Mouse (Mus musculus): ENCODE results near the gene Cd22.
A peak's percentile ranks its signal among the peaks of the same experiment; 100 is the strongest.
"Not testable (repeated sequence)": the region's sequence is repeated elsewhere in the genome, so short reads cannot be mapped to it uniquely, and the experiment has no call there.

Gene Cd22

DNA sequence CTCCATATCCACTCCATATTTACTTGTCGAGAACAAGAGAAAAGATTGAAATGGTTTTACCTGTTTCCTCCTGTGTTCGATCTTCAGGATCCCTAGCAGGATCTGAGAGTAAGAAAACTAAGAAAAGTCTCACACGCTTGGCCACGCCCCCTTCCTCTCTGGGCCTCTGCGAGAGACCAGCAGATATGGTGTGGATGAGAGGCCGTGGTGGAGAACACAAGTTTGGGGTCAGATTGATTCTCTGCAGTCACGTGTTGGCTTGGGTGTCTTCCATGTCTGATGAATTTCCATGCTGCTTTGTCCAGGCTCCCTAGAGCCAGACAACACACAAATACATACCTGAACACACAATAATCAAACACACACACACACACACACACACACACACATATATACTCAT lies at the start of gene Cd22:
Cd22 (minus strand) TSS at position 167 of the 400 bp plus-strand sequence.
- no peak for DNase-seq (ENCODE audit: low spot score in 2 of 2)

DNA sequence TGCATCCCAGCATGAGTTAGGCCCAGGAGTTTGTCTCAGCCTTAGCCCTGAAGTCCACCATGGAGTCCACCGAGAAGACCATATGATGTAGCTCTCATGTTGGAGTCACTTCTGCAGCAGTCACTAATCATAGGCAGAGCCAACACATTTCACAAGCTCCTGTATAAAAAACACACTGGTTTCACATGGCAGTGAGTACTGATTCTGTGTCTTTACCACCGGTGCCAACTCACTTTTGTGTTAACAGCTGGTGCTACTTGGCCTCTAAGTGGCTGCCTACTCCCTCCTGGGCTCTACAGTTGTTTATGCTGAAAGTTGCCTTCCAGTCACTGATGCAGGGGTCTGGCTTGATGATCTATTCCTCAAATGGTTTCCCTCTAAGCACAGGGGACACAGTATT lies 44.4 kb upstream of the Cd22 start, which contains the start of gene Hamp2:
Hamp2 (minus strand) TSS at position 101 of the 400 bp plus-strand sequence.
- DNase-seq (ENCODE audit: low spot score in 2 of 2), result not testable (repeated sequence)

DNA sequence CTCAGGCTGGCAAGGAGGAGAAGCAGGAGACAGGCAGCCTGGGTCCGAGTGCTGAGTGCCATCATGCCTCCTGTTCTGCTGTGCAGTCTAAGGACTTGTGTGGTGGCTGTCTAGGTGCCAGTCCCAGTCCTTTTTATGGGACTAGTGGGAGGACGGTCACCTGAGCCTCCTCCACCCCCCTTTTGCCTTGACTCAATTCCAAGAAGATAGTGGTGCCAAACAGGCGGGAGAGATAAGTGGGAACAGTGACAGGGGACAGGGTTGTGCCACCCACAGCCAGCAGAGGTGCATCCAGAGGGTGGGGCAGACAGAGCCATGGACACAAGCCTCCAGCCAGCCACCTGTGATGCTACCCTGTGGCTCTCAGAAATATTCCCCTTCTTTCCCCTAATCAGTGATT lies 43.9 kb upstream of the Cd22 start:
- DNase-seq (ENCODE audit: low spot score in 2 of 2), result no peak

DNA sequence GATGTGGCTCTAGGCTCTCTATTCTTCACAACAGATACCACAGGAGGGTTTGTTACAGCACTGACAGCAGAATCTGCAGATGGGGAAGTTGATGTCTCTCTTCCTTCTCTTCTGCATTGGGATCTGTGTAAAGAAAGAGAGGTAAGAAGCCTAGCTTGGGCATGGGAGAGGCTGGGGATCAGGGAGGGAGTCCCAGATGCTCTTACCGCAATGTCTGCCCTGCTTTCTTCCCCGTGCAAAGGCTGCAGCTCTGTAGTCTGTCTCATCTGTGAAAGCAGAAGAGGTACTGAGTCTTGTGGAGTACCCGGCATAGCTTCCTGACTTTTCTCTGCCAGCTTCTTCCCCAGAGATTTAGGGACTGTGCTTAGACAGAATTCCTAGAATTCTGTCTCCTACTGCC lies 42.3 kb upstream of the Cd22 start:
- DNase-seq (ENCODE audit: low spot score in 2 of 2), result not testable (repeated sequence)

DNA sequence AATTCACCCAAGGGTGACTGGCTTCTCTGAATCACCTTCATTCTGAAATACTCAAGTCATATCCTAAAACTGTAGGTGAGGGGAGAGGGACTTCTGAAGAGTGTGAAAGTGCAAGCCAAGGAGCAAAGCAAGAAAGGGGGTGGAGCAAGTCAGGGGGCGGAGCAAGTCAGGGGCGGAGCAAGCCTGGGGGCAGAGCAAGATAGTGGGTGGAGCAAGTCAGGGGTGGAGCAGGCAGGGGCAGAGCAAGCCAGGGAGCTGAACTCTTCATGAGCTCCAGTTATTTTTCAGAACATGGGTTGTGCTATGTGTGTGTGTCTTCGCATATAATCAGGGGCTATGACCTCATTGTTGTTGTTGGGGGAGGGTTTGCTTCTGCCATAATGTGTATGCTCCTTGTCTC lies 40.1 kb upstream of the Cd22 start:
- DNase-seq (ENCODE audit: low spot score in 2 of 2), result no peak

DNA sequence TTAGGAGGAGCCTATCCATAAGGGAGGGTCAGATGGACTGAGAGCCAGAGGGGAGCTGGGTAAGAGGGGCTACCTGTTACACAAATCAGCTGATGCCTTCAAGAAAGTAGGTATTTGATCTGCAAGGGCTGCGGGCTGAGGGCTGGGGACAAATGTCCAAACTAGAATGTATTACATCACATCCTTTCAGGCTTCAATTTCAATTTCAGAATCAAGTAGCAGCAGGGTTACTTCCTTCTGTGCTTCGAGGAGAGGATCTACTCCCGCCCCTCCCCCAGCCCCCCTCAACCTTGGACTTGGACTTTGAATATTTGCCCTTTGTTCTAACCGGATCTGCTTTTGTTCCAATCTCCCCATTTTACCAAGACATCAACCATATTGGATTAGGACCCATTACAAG lies 37.1 kb upstream of the Cd22 start:
- DNase-seq (ENCODE audit: low spot score in 2 of 2), result no peak

DNA sequence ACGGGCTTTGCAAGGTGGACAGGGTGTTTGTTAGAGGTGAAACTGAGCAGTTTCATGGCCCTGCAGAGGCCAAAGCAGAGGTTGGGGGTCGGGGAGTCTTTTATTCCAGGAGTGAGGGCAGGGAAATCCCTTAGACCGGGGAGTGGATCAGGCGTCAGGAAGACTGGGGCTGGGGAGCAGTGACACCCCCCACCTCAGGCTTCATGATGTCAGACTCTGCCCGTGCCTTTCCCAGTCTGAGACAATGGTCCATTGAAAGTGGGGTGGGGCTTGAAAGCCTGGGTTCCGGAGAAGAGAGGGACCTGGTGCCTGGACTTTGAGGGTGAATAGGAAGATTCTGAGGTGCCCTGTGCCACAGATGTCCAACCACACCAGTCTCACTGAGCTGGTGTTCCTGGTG lies 36.6 kb upstream of the Cd22 start:
- DNase-seq (ENCODE audit: low spot score in 2 of 2), result no peak

DNA sequence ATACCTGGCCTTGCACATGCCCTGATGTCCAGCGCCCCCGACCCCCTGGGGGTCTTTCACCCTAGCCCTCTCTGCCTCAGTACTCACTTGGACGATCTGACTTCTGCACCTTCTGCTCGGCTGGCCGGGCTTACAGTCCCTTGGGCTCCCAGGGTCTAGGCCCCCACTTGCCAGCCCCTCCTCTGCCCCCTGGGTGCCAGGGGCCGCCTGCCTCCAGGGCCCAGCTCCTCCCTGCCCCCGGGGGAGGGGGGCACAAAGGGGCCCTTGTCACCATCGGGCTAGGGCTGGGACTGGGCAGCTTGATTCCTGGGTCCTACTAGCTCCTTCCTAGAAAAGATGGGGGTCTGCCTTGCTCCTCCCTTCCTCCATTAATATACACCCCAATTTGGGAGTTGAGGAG lies 34.6 kb upstream of the Cd22 start, which contains the start of gene Mag:
Mag (minus strand) TSS at position 142 of the 400 bp plus-strand sequence.
- no peak for DNase-seq (ENCODE audit: low spot score in 2 of 2)

DNA sequence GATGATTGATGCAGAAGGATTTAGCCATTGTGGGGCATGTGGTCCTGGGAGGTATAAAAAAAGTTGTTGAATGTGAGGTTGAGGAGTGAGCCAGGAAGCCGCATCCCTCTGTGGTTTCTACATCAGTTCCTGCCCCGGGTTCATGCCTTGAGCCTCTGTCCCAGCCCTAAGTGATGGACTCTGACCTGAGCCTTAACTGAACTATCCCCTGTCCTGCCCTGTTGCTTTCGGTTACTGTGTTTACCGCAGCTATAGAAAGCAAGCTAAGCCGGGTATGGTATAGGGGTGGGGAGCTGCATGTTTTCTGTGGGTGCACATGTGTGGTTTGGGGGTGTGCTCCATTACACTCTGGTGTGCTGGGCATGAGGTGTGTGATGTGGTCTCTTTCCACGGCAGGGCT lies 29.6 kb upstream of the Cd22 start:
- DNase-seq (ENCODE audit: low spot score in 2 of 2), result no peak

DNA sequence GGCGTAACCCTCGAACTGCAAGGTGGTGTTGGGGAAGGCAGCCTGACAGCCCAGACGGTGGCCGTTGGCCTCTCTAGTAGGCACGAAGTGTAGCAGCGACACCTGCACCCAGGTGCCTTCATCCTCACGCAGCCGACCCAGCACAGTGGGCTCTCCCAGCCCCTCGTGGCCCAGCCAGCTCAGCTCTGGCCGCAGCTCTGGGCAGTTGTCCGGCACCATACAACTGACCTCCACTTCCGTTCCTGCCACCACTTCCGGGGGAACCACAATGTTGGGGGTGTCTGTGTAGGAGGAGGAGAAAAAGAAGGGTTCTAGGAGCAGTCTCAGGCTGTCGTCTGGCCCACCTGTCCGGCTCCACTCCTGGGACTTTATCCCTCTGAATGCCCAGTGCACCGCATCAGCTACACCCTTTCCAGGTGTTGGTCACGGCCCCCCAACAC lies 28.9 kb upstream of the Cd22 start:
- DNase-seq (ENCODE audit: low spot score in 2 of 2), result no peak

DNA sequence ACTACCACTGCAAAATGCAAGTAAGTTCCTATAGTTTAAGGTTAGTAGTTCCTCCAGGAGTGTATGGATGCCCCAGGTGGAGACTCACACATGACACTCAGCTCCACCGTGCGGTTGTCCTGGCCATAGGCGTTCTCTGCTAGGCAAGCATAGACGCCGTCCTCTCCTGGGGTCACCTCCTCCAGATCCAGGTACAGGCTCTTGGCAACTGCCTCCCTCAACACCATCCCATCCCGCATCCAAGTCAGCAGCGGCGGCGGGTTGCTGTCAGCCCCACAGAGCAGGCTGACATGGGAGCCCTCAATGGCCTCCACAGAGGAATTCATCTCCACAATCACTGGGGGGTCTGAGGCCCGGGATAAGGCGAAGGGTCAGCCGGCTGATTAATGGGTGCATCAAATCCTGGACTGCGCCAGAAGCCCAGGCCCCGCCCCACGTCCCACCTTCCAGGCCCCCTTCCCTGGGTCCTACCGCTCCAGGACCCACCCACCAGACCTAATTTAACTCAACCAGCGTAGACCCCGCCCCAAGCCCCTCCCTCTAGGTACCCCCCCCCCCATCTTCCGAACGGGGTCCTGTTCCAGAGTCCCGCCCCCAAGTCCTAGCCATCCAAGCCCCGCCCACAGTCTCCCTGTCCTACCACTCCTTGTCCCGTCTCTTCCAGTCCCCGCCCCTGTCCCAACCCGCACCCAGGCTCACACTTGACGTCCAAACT lies 28.3 kb upstream of the Cd22 start:
- no peak for DNase-seq (ENCODE audit: low spot score in 2 of 2)

DNA sequence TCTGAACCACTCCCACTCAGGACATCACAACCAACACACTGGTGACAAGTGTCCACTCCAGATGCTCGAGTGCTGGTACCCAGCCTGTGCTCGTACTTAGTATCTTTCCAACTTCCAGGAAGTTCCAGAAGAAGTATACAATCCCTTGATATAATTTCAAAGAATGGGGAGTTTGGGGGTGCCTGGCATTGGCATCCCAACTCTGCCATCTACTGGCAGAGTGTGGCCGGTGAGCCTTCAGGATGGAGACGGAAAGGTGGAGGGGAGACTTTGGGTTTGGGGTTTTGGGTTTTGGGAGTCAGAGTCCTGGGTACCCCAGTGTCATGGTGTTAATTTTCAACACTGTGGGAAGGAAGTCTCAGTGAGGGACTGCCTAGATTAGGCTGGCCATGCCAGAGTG lies 23.9 kb upstream of the Cd22 start:
- no peak for DNase-seq (ENCODE audit: low spot score in 2 of 2)

DNA sequence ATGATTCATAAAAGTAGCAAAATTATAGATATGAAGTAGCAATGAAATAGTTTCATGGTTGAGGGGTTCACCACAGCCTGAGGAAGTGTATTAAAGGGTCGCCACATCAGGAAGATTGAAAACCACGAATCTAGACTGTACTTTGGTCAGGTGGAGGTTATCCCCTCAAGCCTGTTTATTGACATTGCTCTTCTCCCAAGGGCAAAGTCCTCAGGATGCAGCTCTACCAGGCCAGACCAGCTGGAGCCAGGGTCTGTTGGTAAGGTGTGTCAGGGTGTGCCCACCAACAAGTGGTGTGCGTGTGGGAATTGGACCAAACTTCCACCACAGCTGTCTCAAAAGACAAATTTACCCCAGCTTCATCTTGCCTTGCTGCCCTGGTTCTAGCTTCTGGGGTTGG lies 15.1 kb upstream of the Cd22 start:
- DNase-seq (ENCODE audit: low spot score in 2 of 2), result no peak

DNA sequence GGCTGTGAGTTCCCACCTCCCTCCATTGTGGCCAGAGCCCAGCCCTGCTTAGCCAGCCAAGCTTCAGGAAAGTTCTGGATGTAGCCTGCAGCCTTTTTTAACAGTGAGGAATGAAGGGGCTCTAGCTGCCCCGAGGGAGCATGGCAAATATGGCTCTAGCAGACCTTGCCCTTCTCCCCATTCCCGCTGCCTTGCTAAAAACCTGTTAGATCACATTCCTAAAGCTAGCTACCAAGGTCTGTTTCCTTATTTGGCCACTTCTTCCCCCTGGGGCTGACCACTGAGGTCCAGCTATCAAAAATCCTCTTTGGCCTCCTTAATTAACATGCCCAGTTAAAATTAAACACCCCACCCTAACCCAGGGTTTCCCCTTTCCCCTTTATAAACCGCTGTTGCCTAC lies 12.4 kb upstream of the Cd22 start:
- DNase-seq (ENCODE audit: low spot score in 2 of 2), result no peak

DNA sequence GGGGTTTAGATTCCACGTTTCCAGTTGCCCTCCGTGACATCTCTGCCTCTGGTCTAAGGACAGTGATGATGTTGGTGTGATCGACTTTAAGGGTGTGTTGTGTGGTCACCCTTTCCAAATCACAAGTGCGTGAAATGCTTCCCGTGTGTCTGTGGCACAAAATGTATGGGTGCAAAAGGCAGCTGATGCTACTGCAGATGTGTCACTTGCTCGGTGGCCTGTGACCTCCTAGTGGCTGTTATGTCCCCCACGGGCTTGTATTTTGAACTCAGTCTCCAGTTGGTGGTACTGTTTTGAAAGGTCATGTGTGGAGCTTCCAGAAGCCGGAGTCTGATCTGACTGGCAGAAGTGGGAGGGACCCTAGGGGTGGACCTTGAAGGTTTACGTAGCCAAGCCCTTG lies 11.6 kb upstream of the Cd22 start:
- no peak for DNase-seq (ENCODE audit: low spot score in 2 of 2)

DNA sequence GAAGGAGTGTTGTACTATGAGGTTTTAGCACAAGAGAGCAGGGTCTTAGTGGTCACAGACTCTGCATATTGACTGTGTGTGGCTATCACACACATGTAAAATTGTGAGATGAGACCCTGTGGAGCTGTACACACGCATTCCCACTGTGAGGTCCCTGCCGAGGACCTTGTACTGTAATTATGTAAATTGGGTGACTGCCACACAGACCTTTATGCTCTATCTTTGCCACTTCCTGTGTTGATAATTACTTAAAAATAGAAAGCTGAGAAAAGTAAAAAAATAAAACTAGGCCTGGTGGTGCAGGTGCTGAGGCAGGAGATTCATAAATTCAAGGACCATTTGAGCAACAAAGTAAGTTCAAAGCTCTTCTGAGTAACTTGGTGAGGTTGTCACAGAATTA lies 10.5 kb upstream of the Cd22 start:
- DNase-seq (ENCODE audit: low spot score in 2 of 2), result no peak

DNA sequence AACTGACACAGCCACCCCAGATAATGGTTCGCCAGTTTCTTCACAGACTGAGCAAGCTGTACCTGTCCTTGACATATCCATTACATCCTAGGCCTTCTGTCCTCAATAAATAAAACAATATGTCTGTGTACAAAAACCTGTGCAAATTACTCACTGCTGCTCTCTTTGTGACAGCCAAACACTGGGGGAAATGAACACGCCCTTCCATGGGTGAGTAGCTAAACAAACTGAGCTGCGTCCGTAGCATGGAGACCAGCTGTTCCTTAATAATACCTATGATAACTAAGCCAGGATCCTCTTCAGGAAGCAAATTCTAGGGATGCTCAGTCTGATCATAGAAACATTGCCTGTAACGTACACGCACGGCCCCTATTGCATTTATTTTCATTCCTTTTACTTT lies 8.6 kb upstream of the Cd22 start:
- no peak for DNase-seq (ENCODE audit: low spot score in 2 of 2)

DNA sequence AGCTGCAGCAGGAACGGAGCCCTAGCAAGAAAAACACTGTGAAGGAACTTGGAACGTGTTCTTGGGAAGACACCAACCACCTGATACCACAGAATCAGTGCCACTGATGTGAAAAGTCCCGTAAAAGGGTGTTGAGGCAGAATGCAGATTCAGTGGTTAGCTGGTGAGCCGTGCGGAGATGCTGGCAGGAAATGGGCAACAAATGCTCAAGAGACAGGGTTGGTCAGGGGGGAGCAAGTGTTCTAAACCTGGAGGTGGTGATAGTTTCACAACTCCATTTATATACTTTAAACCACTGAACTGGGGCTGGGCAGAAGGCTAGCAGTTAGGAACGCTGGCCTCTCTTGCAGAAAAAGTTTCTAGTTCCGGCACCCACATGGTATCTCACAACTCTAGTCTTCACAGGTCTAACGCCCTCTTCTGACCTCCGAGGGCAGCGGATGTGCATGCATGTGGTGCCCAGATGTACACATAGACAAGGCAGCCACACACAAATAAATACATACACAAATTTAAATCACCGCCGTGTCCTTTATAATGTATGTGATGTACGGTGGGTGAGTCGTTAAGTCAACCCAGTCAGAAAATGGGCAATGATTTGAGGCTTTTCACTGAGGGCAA lies 7.5 kb upstream of the Cd22 start:
- DNase-seq (ENCODE audit: low spot score in 2 of 2), result no peak

DNA sequence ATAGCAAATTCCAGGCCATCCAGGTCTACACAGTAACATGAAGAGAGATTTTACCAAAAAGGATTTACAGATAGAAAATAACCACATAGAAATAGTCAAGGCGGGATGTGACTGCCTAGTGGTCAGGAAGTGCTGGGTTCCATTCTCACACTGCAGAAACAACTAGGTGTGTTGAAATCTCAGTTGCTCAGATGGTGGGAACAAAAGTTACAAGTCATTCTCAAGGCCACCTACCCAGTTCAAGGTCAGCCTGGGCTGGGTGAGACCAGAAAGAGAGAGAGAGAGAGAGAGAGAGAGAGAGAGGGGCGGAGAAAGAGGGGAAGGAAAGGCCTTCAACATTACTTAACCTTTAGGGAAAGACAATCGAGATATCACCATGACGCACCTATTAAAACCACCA lies 6.7 kb upstream of the Cd22 start:
- DNase-seq (ENCODE audit: low spot score in 2 of 2), result no peak

DNA sequence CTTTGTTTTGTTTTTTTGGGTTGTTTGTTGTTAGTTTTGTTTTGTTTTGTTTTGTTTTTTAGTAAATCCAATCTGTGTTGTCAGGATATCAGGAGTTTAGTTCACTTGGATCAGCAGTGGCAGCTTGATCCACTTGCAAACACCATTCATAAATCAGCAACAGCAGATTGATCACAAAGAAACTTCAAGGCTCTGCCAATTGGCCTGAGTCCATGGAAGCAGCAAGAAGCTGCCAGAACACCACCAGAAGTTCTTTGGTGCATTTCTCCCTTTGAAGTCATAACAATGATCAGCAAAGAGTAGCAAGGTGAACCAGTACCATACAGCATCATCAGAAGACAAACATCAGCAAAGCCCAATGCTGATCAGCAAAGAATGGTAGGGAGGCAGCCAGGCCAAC lies 3.9 kb upstream of the Cd22 start:
- DNase-seq (ENCODE audit: low spot score in 2 of 2), result no peak

DNA sequence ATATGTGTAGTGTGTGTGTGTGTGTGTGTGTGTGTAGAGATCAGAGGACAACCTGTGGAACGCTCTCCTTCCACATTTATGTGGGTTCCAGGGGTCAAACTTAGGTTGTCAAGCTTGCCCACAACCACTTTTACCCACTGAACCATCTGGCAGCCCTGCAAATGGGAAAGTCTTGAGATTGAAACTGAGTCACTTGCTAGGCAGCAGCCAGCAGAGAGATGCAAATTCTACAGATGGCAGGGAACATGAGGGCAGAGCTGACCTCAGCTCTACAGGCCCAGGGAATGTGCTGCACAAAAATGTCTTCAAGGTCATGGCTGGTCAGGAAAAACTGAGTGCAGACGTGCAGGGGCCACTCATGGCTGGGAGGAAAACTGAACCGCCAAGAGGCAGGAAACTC lies 1.2 kb upstream of the Cd22 start:
- DNase-seq (ENCODE audit: low spot score in 2 of 2), result no peak

DNA sequence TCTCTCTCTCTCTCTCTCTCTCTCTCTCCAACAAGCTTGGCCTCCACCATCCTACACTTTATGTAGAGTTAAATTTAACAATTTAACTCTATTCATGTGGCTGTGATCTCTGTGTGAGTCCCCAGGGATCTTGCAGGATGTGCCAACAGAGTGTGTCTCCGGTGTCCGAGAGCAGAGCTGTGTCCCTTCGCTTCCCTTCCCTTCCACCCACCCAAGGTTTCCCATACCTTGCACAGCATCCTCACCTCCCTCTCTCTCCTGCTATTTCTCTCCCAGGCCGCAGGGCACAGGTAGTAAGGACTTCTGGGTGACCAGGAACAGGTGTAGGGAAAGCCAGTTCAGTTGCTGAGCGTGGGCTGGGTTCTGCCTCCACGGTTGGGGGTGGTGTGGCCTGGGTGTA lies 1.2 kb downstream of the Cd22 start:
- DNase-seq (ENCODE audit: low spot score in 2 of 2), result no peak

DNA sequence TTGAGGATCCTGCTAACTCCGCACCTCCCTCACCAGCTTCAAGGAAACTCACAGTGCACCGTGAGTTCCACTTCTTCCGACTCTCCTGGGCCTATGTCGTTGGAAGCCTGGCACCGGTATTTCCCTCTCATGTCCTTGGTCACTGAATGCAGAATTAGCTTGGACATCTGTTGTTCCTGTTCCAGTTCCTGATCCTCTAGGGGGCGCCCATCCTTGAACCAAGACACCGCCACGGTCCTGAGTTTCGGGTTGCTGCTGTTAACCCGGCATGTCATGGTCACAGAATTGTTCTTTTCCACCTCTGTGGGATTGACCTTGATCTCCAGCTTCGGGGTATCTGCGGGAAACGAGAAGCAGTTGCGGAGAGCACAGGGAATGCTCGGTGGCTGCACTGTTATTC lies 7.1 kb downstream of the Cd22 start:
- peak; percentile 17 to 26 for DNase-seq (ENCODE audit: low spot score in 2 of 2)

DNA sequence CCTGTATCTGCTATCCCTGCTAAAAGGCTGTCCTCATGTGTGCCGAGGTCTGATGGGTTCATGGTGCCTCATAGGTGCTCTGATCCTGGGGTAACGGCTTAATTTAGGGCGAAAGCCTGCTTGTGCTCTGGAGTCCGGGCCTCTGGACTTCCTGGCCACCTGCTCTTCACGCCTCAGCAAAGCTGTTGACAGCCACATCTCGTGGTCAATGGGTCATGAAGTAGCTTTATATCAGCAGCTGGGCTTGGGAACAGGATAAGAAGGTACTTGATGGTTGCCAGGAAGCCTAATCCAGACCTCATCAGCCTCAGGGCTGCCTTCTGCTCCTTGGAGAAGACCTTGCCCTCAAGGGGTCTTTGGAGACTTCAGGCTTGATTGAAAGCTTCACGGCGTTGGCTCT lies 16.8 kb downstream of the Cd22 start:
- DNase-seq (ENCODE audit: low spot score in 2 of 2), result no peak
